Mouse (Mus musculus) hindbrain, embryonic 14.5 days (tissue): ENCODE measurements around the gene Atrnl1. TPM values are rescaled to one million over a fixed set of nuclear protein-coding genes. Genes with fewer than 3 reads are reported as not detected.

Experiments
- ATAC-seq: fragments of 200-750 bp; cut with Nextera tagmentation; 2 replicates; pipeline ENCODE4 v1.8.0; 2017; ENCODE audit warnings: moderate number of reproducible peaks, mild to moderate bottlenecking, moderate TSS enrichment, moderate library complexity; ENCODE audit not compliant: low FRiP score
- DNase-seq: peaks from one replicate; pipeline ENCODE4 v3.0.0-alpha.2; 2015; ENCODE audit warnings: low spot score
- H3K27ac ChIP-seq: fragments of 300-500 bp; sonication (generic); 2 replicates; pipeline ENCODE4 v1.5.1; 2014; ENCODE audit warnings: mild to moderate bottlenecking, moderate library complexity
- H3K27me3 ChIP-seq: fragments of 300-500 bp; sonication (generic); 2 replicates; pipeline ENCODE4 v1.6.1; 2014; ENCODE audit warnings: mild to moderate bottlenecking, low read length, mixed read lengths; ENCODE audit not compliant: control insufficient read depth, insufficient read depth
- H3K36me3 ChIP-seq: fragments of 300-500 bp; sonication (generic); replicated peaks from 2 replicates; pipeline ENCODE4 v1.6.1; 2014; ENCODE audit not compliant: control insufficient read depth, insufficient read depth
- H3K4me1 ChIP-seq: fragments of 300-500 bp; sonication (generic); replicated peaks from 2 replicates; pipeline ENCODE4 v1.6.1; 2014; ENCODE audit warnings: antibody characterized with exemption, low read length, mixed read lengths; ENCODE audit not compliant: control insufficient read depth, insufficient read depth
- H3K4me2 ChIP-seq: fragments of 300-500 bp; sonication (generic); replicated peaks from 2 replicates; pipeline ENCODE4 v1.6.1; 2014; ENCODE audit warnings: mild to moderate bottlenecking, moderate library complexity
- H3K4me3 ChIP-seq: fragments of 300-500 bp; sonication (generic); replicated peaks from 2 replicates; pipeline ENCODE4 v1.5.1; 2014; ENCODE audit warnings: mild to moderate bottlenecking, low read length
- H3K9ac ChIP-seq: fragments of 300-500 bp; sonication (generic); 2 replicates; pipeline ENCODE4 v1.6.1; 2014
- H3K9me3 ChIP-seq: fragments of 300-500 bp; sonication (generic); 2 replicates; pipeline ENCODE4 v1.6.1; 2016; ENCODE audit warnings: low read length; ENCODE audit not compliant: control insufficient read depth
- WGBS: fragments of 180-500 bp; shearing (Covaris S2); extraction: QIAGEN DNeasy Blood & Tissue Kit; methylation state at CpG from one replicate; pipeline ENCODE4 v1.1.7; 2014; 5-methylcytosine and 5-hydroxymethylcytosine counted together
- polyA plus RNA-seq: library from polyadenylated mRNA; unstranded; fragments of >200 nt; fragmentation: Nextera tagmentation; extraction: Ambion mirVana; gene quantifications from 2 replicates; pipeline ENCODE4 v1.2.1, GENCODE M21; 2014

Atrnl1 gene
- polyA plus RNA-seq, 1 experiment from 2014 or later = 8.6 TPM

- H3K4me3 ChIP-seq = no peak overlapping the region
- DNase-seq = no peak
- H3K4me2 ChIP-seq = no peak overlapping the region
- no peaks in the 10 kb centered on the region for H3K9me3 ChIP-seq
- no peaks in the 10 kb centered on the region for H3K27me3 ChIP-seq
- ATAC-seq = no peak
- 0 out of 2 replicates have a peak, but pooled peaks cover 3% of the 10 kb centered on the region for H3K4me1 ChIP-seq
- no peaks in the 10 kb centered on the region for H3K36me3 ChIP-seq
- WGBS = 92% methylated on average over 6 of the region's 6 CpGs
- H3K27ac ChIP-seq = no peak overlapping the region
- H3K9ac ChIP-seq = no peak overlapping the region
These were observed 353.0 kb downstream of the Atrnl1 start for GRCm38 (mm10) chr19:57963874-57964273.

- Histone ChIP-seq H3K9me3 (no peaks in the 10 kb centered on the region), H3K4me2 (no peak overlapping the region), H3K27ac (no peak overlapping the region), H3K4me1 (no peaks in the 10 kb centered on the region), H3K4me3 (no peak overlapping the region), H3K9ac (no peak overlapping the region), H3K27me3 (no peaks in the 10 kb centered on the region), H3K36me3 (no peaks in the 10 kb centered on the region)
- ATAC-seq = no peak
- DNase-seq = no peak
- WGBS = 82% methylated on average over 7 of the region's 7 CpGs
These were observed 358.9 kb downstream of the Atrnl1 start for GRCm38 (mm10) chr19:57969766-57970165.

GRCm38 (mm10) chr19:57970342-57970895, 359.6 kb downstream of the Atrnl1 start:
- Histone ChIP-seq H3K4me1 (no peaks in the 10 kb centered on the region), H3K27ac (no peak overlapping the region), H3K36me3 (no peaks in the 10 kb centered on the region), H3K9me3 (no peaks in the 10 kb centered on the region), H3K27me3 (no peaks in the 10 kb centered on the region), H3K4me3 (no peak overlapping the region), H3K9ac (no peak overlapping the region), H3K4me2 (no peak overlapping the region)
- no peak for DNase-seq
- 91% methylated on average over 13 of the region's 13 CpGs for WGBS
- no peak for ATAC-seq

GRCm38 (mm10) chr19:57975201-57975600, 364.4 kb downstream of the Atrnl1 start:
- DNase-seq (no peak), ATAC-seq (no peak)
- Histone ChIP-seq H3K4me1 (no peaks in the 10 kb centered on the region), H3K9me3 (0 out of 2 replicates have a peak, but pooled peaks cover 4% of the 10 kb centered on the region), H3K27me3 (no peaks in the 10 kb centered on the region), H3K36me3 (no peaks in the 10 kb centered on the region), H3K9ac (no peak overlapping the region), H3K4me2 (no peak overlapping the region), H3K4me3 (no peak overlapping the region), H3K27ac (no peak overlapping the region)
- 90% methylated on average over 6 of the region's 6 CpGs for WGBS

- WGBS = 38% methylated on average over 21 of the region's 21 CpGs
- Histone ChIP-seq H3K36me3 (no peaks in the 10 kb centered on the region), H3K4me3 (no peak overlapping the region), H3K9me3 (no peaks in the 10 kb centered on the region), H3K9ac (no peak overlapping the region), H3K27ac (peak overlapping the region; percentile 59; the same call in 1 of the 2 replicates), H3K4me2 (no peak overlapping the region), H3K27me3 (no peaks in the 10 kb centered on the region), H3K4me1 (peaks cover 29% of the 10 kb centered on the region)
- DNase-seq (no peak), ATAC-seq (0 out of 2 replicates have a peak, but pooled peaks have one; percentile 46)
These were observed 375.4 kb downstream of the Atrnl1 start for GRCm38 (mm10) chr19:57985918-57986900.

- no peak overlapping the region for H3K9ac ChIP-seq
- H3K4me2 ChIP-seq = no peak overlapping the region
- H3K9me3 ChIP-seq = no peaks in the 10 kb centered on the region
- no peaks in the 10 kb centered on the region for H3K36me3 ChIP-seq
- no peak overlapping the region for H3K4me3 ChIP-seq
- peak overlapping the region; percentile 59; the same call in 1 of the 2 replicates for H3K27ac ChIP-seq
- 73% methylated on average over 17 of the region's 17 CpGs for WGBS
- DNase-seq (peak; percentile 37), ATAC-seq (no peak)
- H3K4me1 ChIP-seq = peaks cover 29% of the 10 kb centered on the region
- no peaks in the 10 kb centered on the region for H3K27me3 ChIP-seq
These were observed 377.0 kb downstream of the Atrnl1 start for GRCm38 (mm10) chr19:57987696-57988393.

- Histone ChIP-seq H3K36me3 (no peaks in the 10 kb centered on the region), H3K27ac (no peak overlapping the region), H3K4me3 (no peak overlapping the region), H3K4me1 (peaks cover 29% of the 10 kb centered on the region), H3K27me3 (no peaks in the 10 kb centered on the region), H3K4me2 (no peak overlapping the region), H3K9ac (no peak overlapping the region), H3K9me3 (no peaks in the 10 kb centered on the region)
- 71% methylated on average over 10 of the region's 10 CpGs for WGBS
- ATAC-seq = no peak
- DNase-seq = no peak
These were observed 377.8 kb downstream of the Atrnl1 start for GRCm38 (mm10) chr19:57988559-57989093.

GRCm38 (mm10) chr19:57991099-57991760, 380.4 kb downstream of the Atrnl1 start:
- H3K9me3 ChIP-seq = no peaks in the 10 kb centered on the region
- H3K27ac ChIP-seq = no peak overlapping the region
- DNase-seq (no peak), ATAC-seq (no peak)
- 63% methylated on average over 14 of the region's 14 CpGs for WGBS
- H3K4me3 ChIP-seq = no peak overlapping the region
- H3K9ac ChIP-seq = no peak overlapping the region
- peaks cover 24% of the 10 kb centered on the region for H3K4me1 ChIP-seq
- no peak overlapping the region for H3K4me2 ChIP-seq
- no peaks in the 10 kb centered on the region for H3K27me3 ChIP-seq
- no peaks in the 10 kb centered on the region for H3K36me3 ChIP-seq
